ENCODE assay signal across 24 mouse cellular contexts in genomic region chr5:124082941-124083688, GRCm38 (mm10). TPM values are rescaled to one million over a fixed set of nuclear protein-coding genes. Genes with fewer than 3 reads are reported as not detected.
DNase-seq lines count a peak whose midpoint lies in the region; ATAC-seq lines count a peak whose summit lies in the region.
"Had no signal": no experiment of that assay in that cellular context is flagged by ENCODE, and none has a peak within 500 bp of the region (broad histone marks: within the 10 kb centered on the region; RNA-seq: fewer than 3 reads in every experiment).

No protein-coding gene starts in this region.

- H3K36me3 ChIP-seq in heart, embryonic 12.5 days, result no peaks in the 10 kb centered on the region
- H3K36me3 ChIP-seq in megakaryocyte, embryonic 14.5 days (replicated peaks; ENCODE audit: low read length), result peaks cover 37% of the 10 kb centered on the region
- H3K36me3 ChIP-seq in limb, embryonic 10.5 days, result no peaks in the 10 kb centered on the region
- H3K36me3 ChIP-seq: embryonic facial prominence, embryonic 15.5 days; intestine, embryonic 15.5 days; kidney, embryonic 15.5 days; lung, embryonic 15.5 days had no signal

- no peak for ATAC-seq in heart, embryonic 12.5 days (ENCODE audit: insufficient number of reproducible peaks, low FRiP score)
- ATAC-seq in megakaryocyte, adult 5-6 weeks (ENCODE audit: poor library complexity, severe bottlenecking), result no peak
- ATAC-seq: Patski had no signal

- no peak overlapping the region for H3K27ac ChIP-seq in heart, embryonic 12.5 days (ENCODE audit: poor library complexity, severe bottlenecking)
- H3K27ac ChIP-seq in limb, embryonic 10.5 days, result no peak overlapping the region
- H3K27ac ChIP-seq: embryonic facial prominence, embryonic 15.5 days; intestine, embryonic 15.5 days; kidney, embryonic 15.5 days; lung, embryonic 15.5 days; macrophage had no signal

- 0 out of 2 replicates have a peak, but pooled peaks cover 2% of the 10 kb centered on the region for H3K27me3 ChIP-seq in heart, embryonic 12.5 days (replicated peaks)
- peaks cover 3% of the 10 kb centered on the region for H3K27me3 ChIP-seq in megakaryocyte, embryonic 14.5 days (replicated peaks)
- H3K27me3 ChIP-seq in limb, embryonic 10.5 days (ENCODE audit: low read depth, poor library complexity, severe bottlenecking), result no peaks in the 10 kb centered on the region
- H3K27me3 ChIP-seq: embryonic facial prominence, embryonic 15.5 days; intestine, embryonic 15.5 days; kidney, embryonic 15.5 days; lung, embryonic 15.5 days; Patski had no signal

- H3K9me3 ChIP-seq in heart, embryonic 12.5 days (replicated peaks), result no peaks in the 10 kb centered on the region
- H3K9me3 ChIP-seq in megakaryocyte, embryonic 14.5 days, result no peaks in the 10 kb centered on the region
- H3K9me3 ChIP-seq in limb, embryonic 10.5 days (replicated peaks), result no peaks in the 10 kb centered on the region
- H3K9me3 ChIP-seq: embryonic facial prominence, embryonic 15.5 days; intestine, embryonic 15.5 days; kidney, embryonic 15.5 days; lung, embryonic 15.5 days had no signal

- no peak for DNase-seq in heart, adult 9 months (ENCODE audit: low spot score in 2 of 2)
- DNase-seq in 416B (ENCODE audit: low read depth), result peak; percentile 26
- peak; percentile 42 for DNase-seq in T-cell, adult 2 months (ENCODE audit: low spot score)
- DNase-seq in urinary bladder, postnatal 4 days (ENCODE audit: low spot score in 2 of 2), result no peak
- no peak for DNase-seq in limb, embryonic 10.5 days (ENCODE audit: low spot score)
- DNase-seq: adrenal gland, postnatal 25 days; cerebellum, adult 11 months; embryo, embryonic 11 days; heart, postnatal 36 days; kidney, postnatal 4 days; layer of hippocampus, adult 9-11 months; midbrain, embryonic 14.5 days; right cerebral cortex, postnatal 25 days had no signal

- peaks cover 14% of the 10 kb centered on the region for H3K4me1 ChIP-seq in heart, embryonic 12.5 days (replicated peaks)
- H3K4me1 ChIP-seq in megakaryocyte, embryonic 14.5 days, result peaks cover 86% of the 10 kb centered on the region
- peaks cover 12% of the 10 kb centered on the region; the same call in 1 of the 2 replicates for H3K4me1 ChIP-seq in limb, embryonic 10.5 days
- H3K4me1 ChIP-seq: kidney, embryonic 15.5 days had no signal

- H3K4me2 ChIP-seq in heart, embryonic 12.5 days, result no peak overlapping the region
- H3K4me2 ChIP-seq: embryonic facial prominence, embryonic 15.5 days; intestine, embryonic 15.5 days; kidney, embryonic 15.5 days; liver, embryonic 11.5 days; lung, embryonic 15.5 days had no signal

- 86% methylated on average over 17 of the region's 17 CpGs for WGBS in heart, embryonic 12.5 days
- WGBS in limb, embryonic 10.5 days, result 88% methylated on average over 17 of the region's 17 CpGs

- 0 out of 2 replicates have a peak overlapping the region, but pooled peaks have one; percentile 16 for H3K9ac ChIP-seq in heart, embryonic 12.5 days
- H3K9ac ChIP-seq: embryonic facial prominence, embryonic 15.5 days; intestine, embryonic 15.5 days; kidney, embryonic 15.5 days; lung, embryonic 15.5 days had no signal

- H3K4me3 ChIP-seq in heart, embryonic 12.5 days, result no peak overlapping the region
- H3K4me3 ChIP-seq in megakaryocyte, embryonic 14.5 days (replicated peaks), result peak overlapping the region; percentile 65
- no peak overlapping the region for H3K4me3 ChIP-seq in limb, embryonic 10.5 days
- H3K4me3 ChIP-seq: embryonic facial prominence, embryonic 15.5 days; intestine, embryonic 15.5 days; kidney, embryonic 15.5 days; lung, embryonic 15.5 days; myocyte had no signal

RNA-seq across cellular contexts. Expression of gene Abcb9, which starts 12.5 kb away (rescaled TPM):
- 1.6 and 1.7 TPM in 2 replicates for polyA plus RNA-seq in heart, embryonic 12.5 days (2016; fragmentation: Nextera tagmentation; extraction: Ambion mirVana)
- 23.8 and 51.5 TPM in 2 replicates for polyA plus RNA-seq in megakaryocyte, embryonic 14.5 days (2012; ENCODE audit: insufficient read depth, low replicate concordance)
- 0.62 and 1.4 TPM in 2 replicates for total RNA-seq in megakaryocyte, adult 5-6 weeks (2015)
- 0.12 and 1.3 TPM in 2 replicates for total RNA-seq in megakaryocyte, adult 5-6 weeks (2017)
- polyA plus RNA-seq in limb, embryonic 10.5 days (2016; fragmentation: Nextera tagmentation; extraction: Ambion mirVana), result 0.13 and 0.55 TPM in 2 replicates

RNA-seq across cellular contexts. Expression of gene Ogfod2, which starts 29.0 kb away (rescaled TPM):
- polyA plus RNA-seq in heart, embryonic 12.5 days (2016; fragmentation: Nextera tagmentation; extraction: Ambion mirVana), result 16.1 and 17.0 TPM in 2 replicates
- 77.8 and 102 TPM in 2 replicates for polyA plus RNA-seq in megakaryocyte, embryonic 14.5 days (2012; ENCODE audit: insufficient read depth, low replicate concordance)
- total RNA-seq in megakaryocyte, adult 5-6 weeks (2015), result 3.4 and 3.6 TPM in 2 replicates
- 2.6 and 6.4 TPM in 2 replicates for total RNA-seq in megakaryocyte, adult 5-6 weeks (2017)
- polyA plus RNA-seq in limb, embryonic 10.5 days (2016; fragmentation: Nextera tagmentation; extraction: Ambion mirVana), result 13.2 and 16.2 TPM in 2 replicates

RNA-seq across cellular contexts. Expression of gene Arl6ip4, which starts 32.8 kb away (rescaled TPM):
- polyA plus RNA-seq in heart, embryonic 12.5 days (2016; fragmentation: Nextera tagmentation; extraction: Ambion mirVana), result 69.7 and 78.8 TPM in 2 replicates
- 141 and 205 TPM in 2 replicates for polyA plus RNA-seq in megakaryocyte, embryonic 14.5 days (2012; ENCODE audit: insufficient read depth, low replicate concordance)
- total RNA-seq in megakaryocyte, adult 5-6 weeks (2015), result 45.4 and 53.0 TPM in 2 replicates
- total RNA-seq in megakaryocyte, adult 5-6 weeks (2017), result 80.5 and 87.7 TPM in 2 replicates
- polyA plus RNA-seq in limb, embryonic 10.5 days (2016; fragmentation: Nextera tagmentation; extraction: Ambion mirVana), result 139 and 150 TPM in 2 replicates

RNA-seq across cellular contexts. Expression of gene Vps37b, which starts 51.0 kb away (rescaled TPM):
- 61.9 and 64.4 TPM in 2 replicates for polyA plus RNA-seq in heart, embryonic 12.5 days (2016; fragmentation: Nextera tagmentation; extraction: Ambion mirVana)
- polyA plus RNA-seq in megakaryocyte, embryonic 14.5 days (2012; ENCODE audit: insufficient read depth, low replicate concordance), result 437 and 1,468 TPM in 2 replicates
- total RNA-seq in megakaryocyte, adult 5-6 weeks (2015), result 28.9 and 29.2 TPM in 2 replicates
- total RNA-seq in megakaryocyte, adult 5-6 weeks (2017), result 29.1 and 29.9 TPM in 2 replicates
- polyA plus RNA-seq in limb, embryonic 10.5 days (2016; fragmentation: Nextera tagmentation; extraction: Ambion mirVana), result 40.5 and 42.6 TPM in 2 replicates

Comparison
In these comparisons a context has a peak if more than half of its experiments do, and no peak if none do; other contexts are left out.
1. DNase-seq: peak in 416B (single experiment) and T-cell, adult 2 months (single experiment); none in heart, adult 9 months (0 of 2), urinary bladder, postnatal 4 days (0 of 2) and limb, embryonic 10.5 days (single experiment).